Mouse (Mus musculus) heart, adult 11 months (tissue): ENCODE data around the gene Naaa.
A peak's percentile ranks its signal among the peaks of the same experiment; 100 is the strongest.

Source experiments
- DNase-seq: peaks from one replicate; pipeline ENCODE4 v3.0.0; 2022

The Naaa gene

DNA sequence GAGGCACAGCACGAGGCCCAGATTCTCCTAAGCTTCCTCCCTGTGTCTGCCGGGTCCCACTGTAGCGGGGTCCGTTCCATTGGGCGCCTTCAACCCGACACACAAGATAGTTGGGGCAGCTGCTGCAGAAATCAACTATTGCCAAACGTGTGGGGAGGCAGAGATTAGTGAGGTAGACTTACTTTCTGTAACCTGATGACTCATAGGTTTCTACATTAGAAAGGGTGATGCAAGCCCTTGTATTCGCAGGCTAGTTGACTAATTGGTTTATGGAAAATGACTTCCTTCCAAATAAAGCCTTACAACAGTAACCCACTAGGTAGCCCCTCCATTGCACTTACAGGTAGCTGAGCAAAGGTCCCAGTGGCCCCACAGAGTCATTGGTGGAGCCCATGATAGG, 15.3 kb downstream of the Naaa start:
- no peak for DNase-seq

DNA sequence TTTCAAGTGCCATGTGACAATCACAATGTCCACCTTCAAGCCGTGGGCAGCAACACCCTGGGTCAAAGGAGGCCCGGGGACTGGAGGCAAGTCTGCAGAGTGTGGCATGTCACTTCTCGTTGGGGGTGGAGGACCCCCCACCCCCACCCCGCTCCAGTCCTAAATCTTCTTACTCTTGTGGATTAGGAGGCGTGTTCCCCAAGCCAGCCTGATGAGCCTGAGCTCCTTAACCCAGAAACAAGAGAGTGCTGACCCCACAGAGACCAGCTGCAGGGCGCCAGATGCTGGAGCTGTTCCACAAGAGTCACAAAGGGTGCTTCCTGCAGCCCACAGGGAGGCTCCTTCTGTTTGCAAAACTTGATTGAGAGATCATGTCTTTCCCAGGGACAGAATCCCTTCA, 21.8 kb downstream of the Naaa start, which contains the start of gene Ppef2:
TSS of gene Ppef2 (minus strand) at position 61 of the 400 bp plus-strand sequence.
- DNase-seq = no peak

DNA sequence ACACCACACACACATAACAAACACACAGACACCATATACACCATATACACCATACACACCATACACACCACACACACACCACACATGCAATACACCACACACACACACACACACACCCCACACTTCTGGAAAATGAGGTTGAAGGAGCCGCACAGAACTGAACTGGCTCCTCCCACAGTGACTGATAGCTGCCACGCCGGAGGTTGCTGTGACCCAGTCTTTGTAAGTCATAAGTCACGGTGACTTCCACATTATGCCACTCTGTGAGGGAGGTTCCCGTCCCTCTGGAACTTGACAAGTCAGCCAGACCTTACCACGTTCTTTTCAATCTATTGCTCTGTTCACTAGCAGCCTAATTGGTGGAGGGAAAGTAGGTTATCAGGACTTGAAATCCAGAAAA, 23.5 kb downstream of the Naaa start:
- no peak for DNase-seq

DNA sequence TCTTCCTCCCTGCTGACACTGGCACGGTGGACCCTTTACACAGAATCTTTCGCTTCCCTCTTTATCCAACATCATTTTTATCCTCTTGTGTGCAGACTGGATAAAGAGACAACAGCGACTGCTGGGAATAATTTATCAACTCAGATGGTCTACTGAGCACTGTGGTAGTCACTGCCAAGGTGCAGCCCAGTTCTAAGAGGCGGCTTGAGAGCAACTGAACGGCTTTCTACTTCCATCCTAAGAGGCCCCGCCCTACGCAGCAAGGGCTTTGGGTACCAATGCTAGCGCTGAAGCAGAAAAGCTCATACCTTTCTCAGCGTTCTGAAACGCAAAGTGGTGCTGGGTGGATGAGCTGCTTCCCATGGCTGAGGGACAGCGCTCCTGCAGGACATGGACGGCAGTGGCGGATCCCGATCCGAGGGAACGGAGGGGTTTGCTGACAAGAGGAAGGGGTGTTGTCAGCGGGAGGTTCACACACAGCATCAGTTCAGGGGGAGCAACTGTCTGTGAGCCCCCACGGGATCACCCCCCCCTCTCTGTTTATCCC, 25.1 kb downstream of the Naaa start:
- no peak for DNase-seq

DNA sequence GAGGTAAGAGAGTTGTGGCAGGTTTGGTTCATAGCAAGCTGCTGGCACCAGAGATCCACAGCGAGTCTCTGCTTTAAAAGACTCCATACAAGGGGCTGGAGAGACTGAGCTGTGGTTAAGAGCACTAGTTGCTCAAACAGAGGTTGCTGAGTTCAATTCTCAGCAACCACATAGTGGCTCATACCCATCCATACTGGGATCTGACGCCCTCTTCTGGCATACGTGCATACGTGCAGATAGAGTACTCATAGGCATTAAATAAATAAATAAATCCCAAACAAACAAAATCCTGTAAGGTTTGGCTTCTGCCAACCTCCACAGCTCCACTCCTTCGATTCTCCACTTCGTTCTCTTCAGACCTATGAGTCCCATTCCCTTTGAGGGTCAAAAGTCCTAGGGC, 25.9 kb downstream of the Naaa start:
- DNase-seq = no peak

DNA sequence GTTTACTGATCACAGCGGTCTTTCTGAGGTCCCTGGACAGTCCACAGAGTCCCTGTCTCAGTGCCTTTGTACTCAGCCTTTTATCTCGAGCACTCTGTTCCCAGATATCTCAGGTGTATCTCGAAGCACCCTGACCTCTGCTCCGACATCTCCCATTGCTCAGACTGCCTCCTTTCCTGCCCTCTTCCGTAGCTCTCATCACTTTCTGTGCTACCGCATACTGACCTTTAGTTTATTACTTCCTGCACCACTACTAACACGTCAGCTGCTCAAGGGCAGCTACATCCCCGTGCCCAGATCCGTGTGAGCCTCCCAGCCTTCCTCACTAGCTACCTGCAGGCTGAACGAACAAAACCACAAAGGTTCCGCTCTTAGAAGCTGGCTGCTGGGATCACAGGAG, 29.4 kb downstream of the Naaa start:
- DNase-seq = no peak

DNA sequence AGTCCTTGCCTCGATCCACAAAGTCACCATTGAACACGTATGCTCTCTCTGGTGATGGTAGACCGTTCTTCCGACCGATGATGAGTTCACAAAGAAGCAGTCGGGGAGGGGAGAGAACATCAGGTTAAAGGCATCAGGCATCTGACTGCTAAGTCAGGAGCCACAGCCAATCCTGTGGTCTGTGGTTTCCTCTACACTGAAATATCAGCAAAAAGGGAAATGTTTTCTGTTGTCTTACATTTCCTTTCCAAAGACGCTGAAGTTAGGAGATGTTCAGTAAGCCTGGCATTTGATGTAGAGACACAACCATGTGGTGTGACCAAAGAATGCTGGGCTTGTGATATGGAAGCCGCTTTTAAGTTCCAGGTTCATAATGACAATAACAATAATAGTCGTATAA, 32.5 kb downstream of the Naaa start:
- no peak for DNase-seq

DNA sequence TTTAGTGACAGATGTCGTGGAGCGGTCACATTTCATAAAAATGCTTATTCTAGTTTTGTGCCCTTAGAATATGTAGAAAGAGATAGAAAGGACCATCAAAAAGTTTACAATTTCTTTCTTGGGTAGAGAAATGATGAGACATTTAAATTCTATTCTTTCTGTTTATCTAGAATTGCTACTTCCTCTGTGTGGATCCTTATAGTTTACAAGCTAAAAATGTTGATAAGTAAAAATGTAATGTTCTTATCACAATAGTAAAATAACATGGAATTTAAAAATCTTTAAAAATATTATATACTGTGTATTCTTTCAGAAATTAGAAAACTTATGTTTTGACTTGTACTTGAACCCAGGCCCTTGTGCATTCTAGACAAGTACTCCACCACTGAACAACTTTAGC, 33.1 kb downstream of the Naaa start:
- no peak for DNase-seq

DNA sequence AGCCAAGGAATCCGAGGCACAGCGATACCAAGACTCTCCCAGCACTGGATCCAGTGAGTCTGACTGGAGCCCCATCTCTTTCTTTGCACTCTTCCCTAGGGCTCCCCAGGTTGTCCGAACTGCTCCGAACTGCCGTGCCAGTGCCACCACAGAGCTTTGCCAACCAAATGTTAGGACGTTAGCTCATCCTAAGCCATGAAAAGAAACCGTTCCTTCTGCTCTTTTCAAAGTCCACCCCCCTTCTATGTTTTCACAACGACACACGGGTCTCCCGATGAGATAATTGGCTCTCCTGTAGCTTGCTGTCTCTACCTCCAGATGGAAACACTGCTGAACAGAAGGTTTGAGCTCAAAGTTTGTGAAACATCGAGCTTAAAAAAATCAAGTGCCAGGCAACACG, 37.2 kb downstream of the Naaa start:
- no peak for DNase-seq

DNA sequence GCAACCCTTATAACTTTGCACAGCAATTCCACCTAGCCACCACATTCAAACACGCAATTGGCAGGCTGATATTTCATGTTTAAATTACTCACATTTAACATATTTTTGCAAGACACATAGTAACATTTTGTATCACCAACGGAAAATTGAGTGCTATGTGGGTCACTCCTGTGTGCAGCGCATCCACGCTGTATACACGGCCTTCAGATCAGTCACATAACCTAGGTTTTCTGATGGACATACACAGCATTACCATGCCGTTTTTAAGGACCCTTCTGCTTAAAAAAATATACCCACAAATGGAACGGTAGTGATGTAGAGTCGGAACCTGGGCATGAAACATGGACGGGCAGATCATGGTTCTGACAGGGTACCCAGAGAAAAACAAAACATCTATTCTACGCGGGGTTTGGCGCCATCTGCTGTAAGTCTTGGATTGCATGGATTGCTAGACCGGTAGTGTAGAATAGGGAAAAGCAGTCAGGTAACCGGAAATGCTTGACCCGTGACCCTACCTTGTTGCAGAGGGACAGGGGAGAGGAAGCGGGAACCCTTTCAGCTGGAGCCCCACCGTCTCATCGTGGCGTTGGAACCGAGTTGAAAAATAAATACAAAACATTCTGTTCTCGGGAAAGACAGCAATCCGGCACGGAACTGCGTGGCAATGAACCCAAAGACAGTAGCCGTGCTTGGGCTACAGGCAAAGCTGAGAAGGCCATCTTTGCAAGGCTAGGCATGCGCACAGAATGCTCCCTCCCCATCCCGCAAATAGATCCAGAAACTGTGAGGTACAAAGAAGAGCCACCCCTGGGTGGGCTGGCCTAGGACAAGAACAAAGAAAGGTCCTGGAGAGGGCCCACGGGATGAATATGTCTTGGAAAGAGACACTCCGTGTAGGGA, 38.4 kb downstream of the Naaa start:
- no peak for DNase-seq

DNA sequence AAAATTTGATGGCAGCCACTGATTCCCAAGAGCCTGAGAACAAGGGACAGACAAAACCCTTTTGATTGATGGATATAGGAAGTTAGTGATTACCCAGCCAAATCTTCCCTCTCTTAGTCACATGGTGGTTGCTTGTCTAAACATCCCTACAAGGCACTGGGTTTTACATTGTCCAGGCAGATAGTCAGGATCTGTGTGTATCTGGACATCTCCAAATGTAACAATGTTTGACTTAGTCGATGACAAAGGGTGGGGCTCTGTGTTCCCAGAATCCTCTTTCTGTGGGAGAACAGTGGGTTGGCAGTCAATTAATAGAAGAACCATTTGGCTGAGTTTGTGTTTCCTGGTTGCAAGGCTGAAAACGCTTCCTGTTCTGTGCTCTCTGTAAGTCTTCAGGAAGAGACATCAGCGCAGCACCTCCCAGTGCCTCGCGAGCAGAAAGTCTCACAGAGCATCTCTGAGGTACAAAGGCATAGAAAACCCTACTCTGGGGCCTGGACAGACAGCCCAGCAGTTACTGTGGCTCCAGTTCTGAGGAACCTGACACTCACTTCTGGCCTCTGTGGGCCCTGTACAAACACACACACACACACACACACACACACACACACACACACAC, 42.9 kb downstream of the Naaa start:
- DNase-seq = peak; percentile 68

DNA sequence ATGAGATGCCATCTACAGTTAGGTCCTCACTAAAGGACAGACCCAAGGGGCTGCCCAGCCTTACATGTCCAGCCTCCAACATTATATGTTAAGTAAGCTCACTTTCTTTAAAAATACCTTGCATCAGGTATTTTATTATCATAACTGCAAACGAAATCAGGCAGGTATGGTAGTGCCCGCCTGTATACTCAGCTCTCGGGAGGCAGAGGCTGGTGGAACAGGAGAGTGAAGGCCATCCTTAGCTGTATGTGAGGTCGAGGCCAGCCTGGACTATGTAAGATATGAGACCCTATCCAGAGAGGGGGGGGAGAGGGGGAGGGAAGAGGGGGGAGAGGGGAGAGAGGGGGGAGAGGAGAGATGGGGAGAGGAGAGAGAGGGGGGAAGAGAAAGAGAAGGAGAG, 44.6 kb downstream of the Naaa start:
- DNase-seq = peak; percentile 55

DNA sequence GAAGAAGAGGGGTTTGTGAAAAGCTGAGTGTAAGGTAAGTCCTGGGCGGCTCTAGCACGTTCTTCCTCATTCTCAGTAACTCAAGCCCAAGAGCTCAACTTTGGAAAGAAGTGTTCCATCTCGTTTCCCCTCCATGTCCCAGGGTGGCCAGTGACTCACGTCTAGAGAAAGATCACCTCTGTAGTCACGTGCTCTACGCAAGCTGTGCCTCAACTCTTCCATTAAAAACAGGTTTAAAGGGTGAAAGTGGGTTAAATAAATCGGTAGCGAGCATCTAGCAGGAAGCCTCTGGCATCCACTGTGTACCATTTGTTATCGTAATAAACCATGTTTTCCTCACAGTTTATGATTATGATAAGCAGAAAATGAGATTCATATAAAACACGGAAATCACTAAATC, 46.1 kb downstream of the Naaa start:
- peak; percentile 46 for DNase-seq

DNA sequence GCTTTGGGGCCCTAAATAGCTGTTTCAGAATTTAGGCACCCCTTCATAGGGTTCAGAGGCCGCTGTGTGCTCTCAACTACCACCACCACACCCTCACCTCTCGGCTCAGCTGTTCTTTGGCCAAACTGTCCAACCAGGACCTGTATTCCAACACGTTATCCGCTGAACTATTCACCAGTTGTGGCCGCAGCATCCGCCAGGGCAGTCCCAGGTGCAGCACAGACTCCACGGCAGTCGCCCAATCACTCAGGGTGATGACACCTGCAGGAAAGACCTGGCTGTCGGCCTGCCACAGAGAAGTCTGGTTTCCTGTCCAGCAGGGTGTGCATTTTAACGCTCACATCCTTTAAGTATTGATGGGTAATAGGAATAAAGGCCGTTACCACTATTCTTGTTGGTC, 47.7 kb downstream of the Naaa start:
- DNase-seq = peak; percentile 83

DNA sequence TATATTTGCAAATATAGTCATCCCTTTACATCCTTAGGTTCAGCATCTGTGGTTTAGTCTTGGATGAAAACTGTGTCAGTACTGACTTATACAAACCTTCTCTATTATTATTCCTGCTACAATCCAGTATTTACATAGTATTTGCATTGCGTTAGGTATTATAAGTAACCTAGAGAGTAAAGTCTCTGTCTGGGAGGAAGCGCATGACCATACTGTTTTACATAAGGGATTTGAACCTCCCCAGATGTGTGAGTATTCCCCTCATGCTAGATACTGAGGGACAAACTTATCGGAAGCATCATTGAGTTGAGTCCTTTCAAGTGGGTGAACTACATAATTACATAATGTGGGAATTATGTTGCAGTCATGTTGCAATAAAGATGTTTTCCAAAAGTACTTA, 48.5 kb downstream of the Naaa start:
- DNase-seq = peak; percentile 4

DNA sequence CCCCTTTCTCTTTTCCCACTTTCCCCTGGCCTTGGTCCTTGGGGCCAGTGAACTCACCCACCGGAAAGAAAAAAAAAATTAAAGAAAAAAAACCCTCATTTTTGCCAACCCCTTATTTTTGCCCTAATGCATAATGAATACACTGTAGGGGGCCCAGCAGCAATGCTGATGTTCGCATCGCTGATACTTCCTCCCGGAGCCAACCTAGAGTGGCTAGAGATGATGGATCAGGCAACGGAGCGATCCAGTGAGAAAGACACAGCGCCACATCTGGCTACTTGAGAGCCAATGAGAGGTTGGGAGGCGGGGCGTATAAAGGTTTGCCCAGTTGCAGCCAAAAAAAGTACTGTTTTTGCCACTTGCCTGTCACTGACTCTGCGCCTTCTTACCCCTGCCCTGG, 49.2 kb downstream of the Naaa start:
- DNase-seq = peak; percentile 82

DNA sequence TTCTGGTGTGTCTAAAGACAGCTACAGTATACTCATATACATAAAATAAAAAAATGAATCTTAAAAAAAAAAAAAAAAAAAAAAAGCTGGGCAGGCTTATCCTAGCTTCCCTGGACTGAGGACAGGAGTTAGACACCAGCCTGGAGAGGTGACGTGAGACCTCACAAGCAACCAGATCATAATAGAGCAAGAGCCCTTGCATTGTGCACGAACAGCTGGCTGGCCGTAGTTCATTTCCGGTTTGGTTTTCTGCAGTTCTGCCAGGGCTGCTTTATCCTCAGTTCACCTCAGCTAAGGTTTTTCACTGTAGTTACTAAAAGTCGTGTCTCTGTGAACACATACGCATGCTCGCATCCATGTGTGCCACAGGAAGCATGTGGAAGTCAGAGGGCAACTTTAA, 50.2 kb downstream of the Naaa start:
- DNase-seq = peak; percentile 84

DNA sequence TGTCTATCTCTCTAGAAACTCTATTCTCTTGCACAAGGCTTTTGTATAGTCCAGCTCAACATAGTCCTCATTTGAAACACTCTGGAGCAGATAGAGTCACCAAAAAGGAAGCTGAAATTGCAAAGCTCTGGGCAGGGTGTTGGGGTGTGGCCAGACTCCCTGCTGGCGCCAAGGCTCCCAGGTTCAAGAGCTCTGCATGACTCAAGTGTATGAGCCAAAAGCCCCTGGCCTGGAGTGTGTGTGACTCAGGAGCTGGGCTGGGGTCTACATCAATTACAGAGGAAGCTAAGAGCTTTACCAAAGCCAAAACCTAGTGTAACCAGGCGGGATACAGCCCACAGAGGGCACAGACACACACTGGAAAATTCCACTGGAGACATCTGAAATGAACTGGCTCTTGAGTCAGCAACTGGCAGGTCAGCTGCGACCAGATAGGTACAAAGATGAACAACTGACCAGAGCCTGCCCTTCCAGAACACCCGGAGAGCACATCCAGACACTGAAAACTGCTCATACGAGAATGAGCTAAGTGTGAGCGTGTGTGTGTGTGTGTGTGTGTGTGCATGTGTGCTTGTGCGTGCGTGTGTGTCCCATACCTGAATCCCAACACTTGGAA, 57.6 kb downstream of the Naaa start:
- DNase-seq = peak; percentile 88

DNA sequence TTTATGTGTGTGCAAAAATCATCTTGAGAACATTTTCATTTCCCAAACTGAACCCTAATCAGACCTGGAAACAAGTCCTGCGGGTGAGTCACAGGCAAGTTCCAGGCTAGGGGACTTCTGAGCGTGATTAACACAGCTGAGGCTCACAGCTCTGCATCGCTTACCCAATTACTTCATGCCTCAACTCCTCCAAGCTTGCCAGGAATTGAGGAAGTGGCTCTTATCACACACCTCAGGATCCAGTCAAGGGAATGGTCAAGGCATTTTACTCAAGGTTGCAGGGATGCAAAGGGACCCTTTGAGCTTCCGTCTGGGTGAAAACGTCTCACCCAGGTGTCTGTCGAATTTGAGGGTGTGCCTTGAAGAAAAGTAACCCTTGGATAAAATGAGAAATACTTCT, 58.1 kb downstream of the Naaa start:
- DNase-seq = peak; percentile 83

DNA sequence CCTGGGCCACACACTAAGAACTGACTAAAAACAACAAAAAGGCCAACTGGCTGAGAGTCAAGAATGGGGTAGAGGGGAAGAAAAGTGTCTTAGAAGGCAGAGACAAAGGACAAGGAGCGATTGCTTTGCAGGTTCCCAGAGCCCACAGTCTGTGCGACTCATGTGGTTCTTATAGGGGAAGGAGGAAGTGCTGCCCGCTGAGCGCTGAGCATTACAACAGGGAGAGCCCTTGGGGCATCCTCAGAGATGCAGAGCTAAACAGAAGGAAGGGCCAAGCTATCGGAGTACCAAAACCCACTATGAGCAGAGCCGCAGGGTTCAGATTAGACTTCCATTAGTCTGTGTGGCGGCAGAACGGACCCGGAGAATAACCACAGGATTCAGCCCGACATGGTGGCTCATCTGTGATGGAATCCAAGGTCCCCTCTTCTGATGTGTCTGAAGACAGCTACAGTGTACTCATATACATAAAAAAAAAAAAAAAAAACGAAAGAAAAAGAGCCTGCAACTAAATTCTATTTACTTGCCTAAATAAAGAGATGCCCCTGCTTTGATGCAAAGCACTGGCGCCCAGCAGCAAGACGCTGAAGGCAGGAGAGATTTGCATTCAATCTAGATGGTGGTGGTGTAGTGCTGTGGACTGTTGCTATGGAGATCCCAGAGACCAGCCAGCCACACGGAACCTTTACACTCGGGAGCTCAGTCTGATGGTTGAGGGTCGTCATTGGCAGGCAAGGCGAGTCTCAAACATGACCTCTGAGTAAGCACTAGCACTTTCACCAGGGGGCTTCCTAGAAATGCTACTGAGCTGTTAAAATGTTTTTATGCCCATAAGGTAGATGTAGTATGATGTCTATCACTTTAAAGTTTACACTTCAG, 58.8 kb downstream of the Naaa start:
- DNase-seq = peak; percentile 68

DNA sequence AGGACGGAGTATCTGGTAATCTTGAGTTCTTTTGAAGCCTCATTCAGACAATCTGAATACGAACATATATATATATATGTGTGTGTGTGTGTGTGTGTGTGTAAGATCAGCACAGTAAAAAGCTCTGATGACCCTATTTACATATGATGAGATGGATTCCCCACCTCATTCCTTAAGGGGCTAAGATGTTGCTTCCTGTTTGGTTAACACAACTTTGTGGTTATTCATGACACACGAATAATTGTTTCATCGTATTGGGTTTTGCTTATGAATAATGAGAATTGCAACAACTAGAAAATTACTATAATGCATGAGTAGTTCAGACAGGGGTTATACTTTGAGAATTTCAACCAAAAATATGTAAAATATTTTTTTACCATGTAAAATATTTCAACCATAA, 62.7 kb downstream of the Naaa start, which contains the start of gene U90926:
TSS of gene U90926 (minus strand) at position 101 of the 400 bp plus-strand sequence.
- no peak for DNase-seq

DNA sequence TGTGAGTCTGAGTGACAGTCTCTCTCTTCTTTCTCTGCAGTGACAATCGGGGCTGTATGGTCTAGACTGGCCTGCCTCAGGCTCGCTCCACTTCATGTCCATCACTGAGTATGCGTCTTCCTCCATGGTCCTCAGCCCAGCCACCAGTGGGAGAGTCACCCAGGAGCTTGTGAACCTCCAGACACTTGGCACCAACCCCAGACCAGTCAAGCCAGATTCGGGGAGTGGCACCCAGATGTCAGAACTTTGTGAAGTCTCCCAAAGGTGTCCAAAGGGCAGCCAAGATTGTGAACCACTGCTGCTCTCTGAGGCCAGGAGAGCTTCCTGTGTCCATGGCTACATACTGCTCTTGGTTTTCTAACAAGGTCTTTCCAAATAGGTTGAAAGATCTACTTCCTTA, 65.7 kb downstream of the Naaa start:
- DNase-seq = peak; percentile 79

DNA sequence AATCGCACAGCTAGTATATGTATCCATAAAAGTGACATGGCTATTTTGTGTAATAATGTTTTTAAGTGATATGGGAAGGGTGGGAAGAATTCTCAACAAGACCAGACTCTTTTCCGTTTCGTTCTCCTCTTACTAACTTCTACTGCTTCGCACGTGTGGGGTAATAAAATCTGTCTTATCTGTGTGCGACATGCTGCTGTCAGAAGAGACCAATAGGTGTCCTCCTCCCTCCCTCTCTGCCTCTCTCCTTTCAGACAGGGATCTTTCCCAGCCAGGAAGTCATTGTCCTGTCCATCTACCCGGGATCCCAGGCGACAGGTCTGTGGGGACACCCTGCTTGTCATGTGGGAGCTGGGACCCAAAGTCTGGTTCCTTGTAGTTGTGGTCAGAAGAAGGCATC, 67.8 kb downstream of the Naaa start:
- peak; percentile 40 for DNase-seq
